Mouse (Mus musculus): ENCODE measurements around the gene Fam208b. TPM values are rescaled to one million over a fixed set of nuclear protein-coding genes. Genes with fewer than 3 reads are reported as not detected.
A peak's percentile ranks its signal among the peaks of the same experiment; 100 is the strongest.

Fam208b gene
- polyA plus RNA-seq, 1 experiment from 2014 or later = 25.2 TPM

- peak overlapping the region; percentile 84 for H3K9ac ChIP-seq (replicated peaks; ENCODE audit: low read length)
- DNase-seq (peak; percentile 53), ATAC-seq (ENCODE audit: low FRiP score, low TSS enrichment) (peak; percentile 53)
- H3K4me3 ChIP-seq (replicated peaks; ENCODE audit: low read depth, low read length) = peak overlapping the region; percentile 90
- under 1% methylated on average over 49 of the region's 50 CpGs for WGBS
- H3K4me2 ChIP-seq (ENCODE audit: low read length) = peak overlapping the region; percentile 87
- 0 out of 2 replicates have a peak, but pooled peaks cover 3% of the 10 kb centered on the region for H3K27me3 ChIP-seq (ENCODE audit: control insufficient read depth, insufficient read depth, low read length)
- no peaks in the 10 kb centered on the region for H3K9me3 ChIP-seq (ENCODE audit: control insufficient read depth, low read length)
- H3K27ac ChIP-seq (replicated peaks; ENCODE audit: low read depth, low read length) = peak overlapping the region; percentile 87
- H3K36me3 ChIP-seq (ENCODE audit: control insufficient read depth, insufficient read depth, low read length) = no peaks in the 10 kb centered on the region
- H3K4me1 ChIP-seq (ENCODE audit: control insufficient read depth, insufficient read depth, low read length) = peaks cover 5% of the 10 kb centered on the region; the same call in 1 of the 2 replicates
Observed at GRCm38 (mm10) chr13:3610118-3610794, 652 bp downstream of the Fam208b start.

- WGBS = 28% methylated on average over 8 of the region's 8 CpGs
- H3K4me2 ChIP-seq (ENCODE audit: low read length) = peak overlapping the region; percentile 87
- H3K27ac ChIP-seq (replicated peaks; ENCODE audit: low read depth, low read length) = no peak overlapping the region
- no peak for DNase-seq
- 0 out of 2 replicates have a peak, but pooled peaks cover 3% of the 10 kb centered on the region for H3K27me3 ChIP-seq (ENCODE audit: control insufficient read depth, insufficient read depth, low read length)
- no peaks in the 10 kb centered on the region for H3K9me3 ChIP-seq (ENCODE audit: control insufficient read depth, low read length)
- peaks cover 5% of the 10 kb centered on the region; the same call in 1 of the 2 replicates for H3K4me1 ChIP-seq (ENCODE audit: control insufficient read depth, insufficient read depth, low read length)
- no peaks in the 10 kb centered on the region for H3K36me3 ChIP-seq (ENCODE audit: control insufficient read depth, insufficient read depth, low read length)
- H3K9ac ChIP-seq (replicated peaks; ENCODE audit: low read length) = peak overlapping the region; percentile 84
- ATAC-seq (ENCODE audit: low FRiP score, low TSS enrichment) = no peak
- H3K4me3 ChIP-seq (replicated peaks; ENCODE audit: low read depth, low read length) = peak overlapping the region; percentile 90
Observed at GRCm38 (mm10) chr13:3609780-3610117, 1.2 kb downstream of the Fam208b start.

GRCm38 (mm10) chr13:3596232-3596631 lies 14.7 kb downstream of the Fam208b start:
- Histone ChIP-seq H3K27ac (replicated peaks; ENCODE audit: low read depth, low read length) (no peak overlapping the region), H3K4me1 (ENCODE audit: control insufficient read depth, insufficient read depth, low read length) (no peaks in the 10 kb centered on the region), H3K27me3 (ENCODE audit: control insufficient read depth, insufficient read depth, low read length) (no peaks in the 10 kb centered on the region), H3K4me3 (replicated peaks; ENCODE audit: low read depth, low read length) (no peak overlapping the region), H3K9ac (replicated peaks; ENCODE audit: low read length) (no peak overlapping the region), H3K4me2 (ENCODE audit: low read length) (no peak overlapping the region), H3K9me3 (ENCODE audit: control insufficient read depth, low read length) (no peaks in the 10 kb centered on the region), H3K36me3 (ENCODE audit: control insufficient read depth, insufficient read depth, low read length) (peaks cover 56% of the 10 kb centered on the region)
- DNase-seq (no peak), ATAC-seq (ENCODE audit: low FRiP score, low TSS enrichment) (no peak)
- WGBS = 95% methylated on average over 6 of the region's 6 CpGs

- Histone ChIP-seq H3K27ac (replicated peaks; ENCODE audit: low read depth, low read length) (no peak overlapping the region), H3K4me1 (ENCODE audit: control insufficient read depth, insufficient read depth, low read length) (no peaks in the 10 kb centered on the region), H3K9me3 (ENCODE audit: control insufficient read depth, low read length) (no peaks in the 10 kb centered on the region), H3K36me3 (ENCODE audit: control insufficient read depth, insufficient read depth, low read length) (peaks cover 64% of the 10 kb centered on the region), H3K4me3 (replicated peaks; ENCODE audit: low read depth, low read length) (no peak overlapping the region), H3K9ac (replicated peaks; ENCODE audit: low read length) (no peak overlapping the region), H3K27me3 (ENCODE audit: control insufficient read depth, insufficient read depth, low read length) (no peaks in the 10 kb centered on the region), H3K4me2 (ENCODE audit: low read length) (no peak overlapping the region)
- DNase-seq = no peak
- WGBS = 92% methylated on average over 1 of the region's 1 CpGs
- no peak for ATAC-seq (ENCODE audit: low FRiP score, low TSS enrichment)
Observed at GRCm38 (mm10) chr13:3594311-3594710, 16.6 kb downstream of the Fam208b start.

- peak; percentile 19 for DNase-seq
- peaks cover 60% of the 10 kb centered on the region for H3K36me3 ChIP-seq (ENCODE audit: control insufficient read depth, insufficient read depth, low read length)
- no peaks in the 10 kb centered on the region for H3K9me3 ChIP-seq (ENCODE audit: control insufficient read depth, low read length)
- H3K4me1 ChIP-seq (ENCODE audit: control insufficient read depth, insufficient read depth, low read length) = no peaks in the 10 kb centered on the region
- ATAC-seq (ENCODE audit: low FRiP score, low TSS enrichment) = no peak
- no peak overlapping the region for H3K27ac ChIP-seq (replicated peaks; ENCODE audit: low read depth, low read length)
- H3K4me3 ChIP-seq (replicated peaks; ENCODE audit: low read depth, low read length) = no peak overlapping the region
- H3K9ac ChIP-seq (replicated peaks; ENCODE audit: low read length) = no peak overlapping the region
- no peak overlapping the region for H3K4me2 ChIP-seq (ENCODE audit: low read length)
- no peaks in the 10 kb centered on the region for H3K27me3 ChIP-seq (ENCODE audit: control insufficient read depth, insufficient read depth, low read length)
- 85% methylated on average over 3 of the region's 3 CpGs for WGBS
Observed at GRCm38 (mm10) chr13:3590789-3591188, 20.1 kb downstream of the Fam208b start.

- Histone ChIP-seq H3K4me2 (ENCODE audit: low read length) (no peak overlapping the region), H3K36me3 (ENCODE audit: control insufficient read depth, insufficient read depth, low read length) (peaks cover 77% of the 10 kb centered on the region), H3K4me1 (ENCODE audit: control insufficient read depth, insufficient read depth, low read length) (no peaks in the 10 kb centered on the region), H3K27ac (replicated peaks; ENCODE audit: low read depth, low read length) (no peak overlapping the region), H3K4me3 (replicated peaks; ENCODE audit: low read depth, low read length) (no peak overlapping the region), H3K27me3 (ENCODE audit: control insufficient read depth, insufficient read depth, low read length) (no peaks in the 10 kb centered on the region), H3K9ac (replicated peaks; ENCODE audit: low read length) (no peak overlapping the region), H3K9me3 (ENCODE audit: control insufficient read depth, low read length) (no peaks in the 10 kb centered on the region)
- no peak for DNase-seq
- 95% methylated on average over 2 of the region's 2 CpGs for WGBS
- ATAC-seq (ENCODE audit: low FRiP score, low TSS enrichment) = no peak
Observed at GRCm38 (mm10) chr13:3563953-3564352, 47.0 kb downstream of the Fam208b start.

GRCm38 (mm10) chr13:3563130-3563529 lies 47.8 kb downstream of the Fam208b start:
- WGBS = 94% methylated on average over 1 of the region's 1 CpGs
- no peak overlapping the region for H3K27ac ChIP-seq (replicated peaks; ENCODE audit: low read depth, low read length)
- no peaks in the 10 kb centered on the region for H3K9me3 ChIP-seq (ENCODE audit: control insufficient read depth, low read length)
- ATAC-seq (ENCODE audit: low FRiP score, low TSS enrichment) (no peak), DNase-seq (no peak)
- no peak overlapping the region for H3K9ac ChIP-seq (replicated peaks; ENCODE audit: low read length)
- peaks cover 69% of the 10 kb centered on the region for H3K36me3 ChIP-seq (ENCODE audit: control insufficient read depth, insufficient read depth, low read length)
- no peak overlapping the region for H3K4me3 ChIP-seq (replicated peaks; ENCODE audit: low read depth, low read length)
- no peaks in the 10 kb centered on the region for H3K4me1 ChIP-seq (ENCODE audit: control insufficient read depth, insufficient read depth, low read length)
- no peak overlapping the region for H3K4me2 ChIP-seq (ENCODE audit: low read length)
- H3K27me3 ChIP-seq (ENCODE audit: control insufficient read depth, insufficient read depth, low read length) = no peaks in the 10 kb centered on the region

GRCm38 (mm10) chr13:3547856-3548255 lies 63.1 kb downstream of the Fam208b start:
- DNase-seq = no peak
- 92% methylated on average over 6 of the region's 6 CpGs for WGBS
- no peaks in the 10 kb centered on the region for H3K9me3 ChIP-seq (ENCODE audit: control insufficient read depth, low read length)
- no peak overlapping the region for H3K27ac ChIP-seq (replicated peaks; ENCODE audit: low read depth, low read length)
- no peak overlapping the region for H3K9ac ChIP-seq (replicated peaks; ENCODE audit: low read length)
- peaks cover 27% of the 10 kb centered on the region for H3K36me3 ChIP-seq (ENCODE audit: control insufficient read depth, insufficient read depth, low read length)
- no peak overlapping the region for H3K4me3 ChIP-seq (replicated peaks; ENCODE audit: low read depth, low read length)
- no peak for ATAC-seq (ENCODE audit: low FRiP score, low TSS enrichment)
- no peaks in the 10 kb centered on the region for H3K27me3 ChIP-seq (ENCODE audit: control insufficient read depth, insufficient read depth, low read length)
- no peak overlapping the region for H3K4me2 ChIP-seq (ENCODE audit: low read length)
- H3K4me1 ChIP-seq (ENCODE audit: control insufficient read depth, insufficient read depth, low read length) = no peaks in the 10 kb centered on the region

GRCm38 (mm10) chr13:3547410-3547809 lies 63.5 kb downstream of the Fam208b start:
- DNase-seq = no peak
- Histone ChIP-seq H3K4me2 (ENCODE audit: low read length) (no peak overlapping the region), H3K36me3 (ENCODE audit: control insufficient read depth, insufficient read depth, low read length) (peaks cover 23% of the 10 kb centered on the region), H3K4me3 (replicated peaks; ENCODE audit: low read depth, low read length) (no peak overlapping the region), H3K27ac (replicated peaks; ENCODE audit: low read depth, low read length) (no peak overlapping the region), H3K9me3 (ENCODE audit: control insufficient read depth, low read length) (no peaks in the 10 kb centered on the region), H3K27me3 (ENCODE audit: control insufficient read depth, insufficient read depth, low read length) (no peaks in the 10 kb centered on the region), H3K9ac (replicated peaks; ENCODE audit: low read length) (no peak overlapping the region), H3K4me1 (ENCODE audit: control insufficient read depth, insufficient read depth, low read length) (peaks cover 4% of the 10 kb centered on the region)
- ATAC-seq (ENCODE audit: low FRiP score, low TSS enrichment) = no peak
- 92% methylated on average over 3 of the region's 3 CpGs for WGBS
